Mouse (Mus musculus) spleen, adult 2 months (tissue): ENCODE results near the gene Tmf1.

Experiments
- CTCF ChIP-seq: fragments of 200-500 bp; IDR thresholded peaks from 2 replicates; pipeline ENCODE4 v1.5.1; 2011; ENCODE audit warnings: mild to moderate bottlenecking, inconsistent platforms; ENCODE audit not compliant: insufficient read depth, insufficient read length, insufficient replicate concordance; ENCODE audit errors: extremely low read depth
- POLR2A ChIP-seq: fragments of 200-500 bp; IDR thresholded peaks from 2 replicates; pipeline ENCODE4 v1.6.1; 2011; ENCODE audit warnings: low read depth, low read length, inconsistent platforms

GRCm38 (mm10) chr6:97106106-97106505, 72.8 kb downstream of the Tmf1 start:
- TF ChIP-seq CTCF (no peak), POLR2A (no peak)
